Mouse (Mus musculus): ENCODE results near the gene Prkg1. TPM values are rescaled to one million over a fixed set of nuclear protein-coding genes. Genes with fewer than 3 reads are reported as not detected.

Gene Prkg1
- total RNA-seq, 1 experiment from 2014 or later = 21.6 TPM

DNA sequence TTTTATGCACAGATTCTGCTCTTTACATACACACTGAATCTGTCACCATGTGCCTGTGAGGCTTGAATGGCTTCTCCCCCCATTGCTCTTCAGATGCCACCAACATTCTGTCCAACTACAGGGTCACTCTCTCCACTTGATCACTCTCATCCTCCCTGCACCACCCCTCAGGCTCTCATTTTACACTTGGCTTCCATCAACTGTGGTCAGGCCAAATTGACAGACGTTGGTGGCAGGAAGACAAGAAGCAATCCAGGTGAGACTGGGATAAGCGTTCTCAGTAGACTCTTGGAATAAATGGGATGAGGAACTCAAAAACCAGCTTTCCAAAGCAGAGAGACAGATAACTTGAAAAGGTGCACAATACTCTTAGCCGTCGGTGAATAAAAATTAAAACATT, 786.7 kb downstream of the Prkg1 start:
- no peak for ATAC-seq (replicated peaks in 1 of 2; ENCODE audit: insufficient read depth in 1 of 2, low FRiP score in 2 of 2, low TSS enrichment in 1 of 2, low read depth in 1 of 2, poor library complexity in 2 of 2, severe bottlenecking in 2 of 2)

DNA sequence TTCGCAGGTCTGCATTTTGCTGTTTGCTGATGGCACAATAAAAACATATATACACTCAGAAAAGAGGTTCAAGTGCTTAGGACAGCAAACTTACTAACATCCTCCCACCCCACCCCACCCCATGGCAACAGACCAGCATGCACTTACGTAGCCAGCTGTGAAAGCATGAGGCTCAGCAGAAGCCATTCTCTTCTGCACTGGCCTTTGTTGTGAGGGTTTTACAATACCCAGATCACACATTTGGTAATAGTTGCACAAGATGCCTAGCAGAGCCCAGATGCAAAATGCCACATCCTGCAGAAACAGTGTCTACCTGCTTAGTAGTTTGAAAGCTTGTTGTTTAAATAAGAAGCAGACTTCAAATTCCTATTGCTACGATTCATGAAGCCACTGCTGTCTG, 814.2 kb downstream of the Prkg1 start:
- no peak; a peak in 1 of 4 replicates for ATAC-seq (replicated peaks in 1 of 2; ENCODE audit: insufficient read depth in 1 of 2, low FRiP score in 2 of 2, low TSS enrichment in 1 of 2, low read depth in 1 of 2, poor library complexity in 2 of 2, severe bottlenecking in 2 of 2)

DNA sequence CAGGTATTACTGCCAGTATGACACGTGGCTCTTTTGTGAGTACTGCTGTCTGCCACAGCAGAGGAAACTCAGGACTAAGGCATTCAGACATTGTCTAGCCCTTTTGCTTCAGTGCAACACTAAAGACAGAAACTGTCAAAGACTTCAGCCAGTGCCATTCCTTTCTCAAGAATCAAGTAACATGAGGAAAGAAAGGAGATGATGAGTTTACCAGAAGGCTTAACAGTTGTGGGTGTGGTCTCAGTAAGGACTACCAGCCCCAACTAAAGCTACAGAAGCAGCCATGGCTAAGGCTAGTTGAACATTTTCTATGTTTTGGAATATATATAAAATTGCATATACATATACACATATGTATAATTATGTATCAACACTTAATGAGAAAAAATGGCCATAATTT, 816.6 kb downstream of the Prkg1 start:
- ATAC-seq (replicated peaks in 1 of 2; ENCODE audit: insufficient read depth in 1 of 2, low FRiP score in 2 of 2, low TSS enrichment in 1 of 2, low read depth in 1 of 2, poor library complexity in 2 of 2, severe bottlenecking in 2 of 2) = no peak

DNA sequence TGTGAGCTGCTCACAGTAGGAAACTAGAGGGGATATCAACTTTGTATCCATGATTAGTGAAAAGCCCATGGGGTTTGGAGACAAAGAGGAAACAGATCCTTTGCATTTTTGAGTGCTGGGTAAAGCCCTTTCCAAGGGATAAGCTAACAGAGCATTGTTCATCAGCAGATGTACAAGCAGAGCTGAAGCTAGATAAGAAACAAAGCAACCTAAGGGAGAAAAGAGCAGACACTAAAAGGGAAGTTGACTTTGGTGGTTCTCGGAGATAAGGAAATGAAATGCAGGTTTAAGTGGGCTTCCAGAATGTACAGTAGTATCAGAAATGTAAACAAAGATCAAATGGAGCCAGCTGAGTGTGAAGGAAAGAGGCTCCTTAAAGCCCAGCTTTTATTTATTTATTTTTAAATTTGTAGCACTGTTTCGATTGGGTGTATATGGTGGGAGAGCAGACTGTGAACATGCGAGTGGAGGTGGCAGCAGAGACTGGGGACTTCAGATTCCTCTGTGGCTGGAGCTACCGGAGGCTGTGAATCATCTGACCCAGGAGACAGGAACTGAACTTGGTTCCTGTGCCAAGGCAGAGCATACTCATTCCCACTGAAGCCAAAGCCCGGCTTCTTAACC, 822.4 kb downstream of the Prkg1 start:
- ATAC-seq (replicated peaks in 1 of 2; ENCODE audit: insufficient read depth in 1 of 2, low FRiP score in 2 of 2, low TSS enrichment in 1 of 2, low read depth in 1 of 2, poor library complexity in 2 of 2, severe bottlenecking in 2 of 2) = peak; percentile 60 to 71

DNA sequence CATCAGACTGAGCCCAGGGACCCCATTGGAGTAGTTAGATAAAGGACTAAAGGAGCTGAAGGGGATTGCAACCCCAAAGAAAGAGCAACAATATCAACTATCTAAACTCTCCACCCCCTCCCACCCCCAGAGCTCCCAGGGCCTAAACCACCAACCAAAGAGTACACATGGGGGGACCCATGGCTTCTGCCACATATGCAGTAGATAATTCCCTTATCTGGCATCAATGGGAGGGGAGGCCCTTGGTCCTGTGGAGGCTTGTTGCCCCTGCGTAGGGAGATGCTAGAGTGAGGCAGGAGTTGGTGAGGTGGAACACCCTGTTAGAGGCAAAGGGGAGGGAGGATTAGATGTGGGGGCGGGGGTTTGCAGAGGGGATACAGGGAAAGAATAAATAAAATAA, 826.8 kb downstream of the Prkg1 start:
- ATAC-seq (replicated peaks in 1 of 2; ENCODE audit: insufficient read depth in 1 of 2, low FRiP score in 2 of 2, low TSS enrichment in 1 of 2, low read depth in 1 of 2, poor library complexity in 2 of 2, severe bottlenecking in 2 of 2) = no peak

DNA sequence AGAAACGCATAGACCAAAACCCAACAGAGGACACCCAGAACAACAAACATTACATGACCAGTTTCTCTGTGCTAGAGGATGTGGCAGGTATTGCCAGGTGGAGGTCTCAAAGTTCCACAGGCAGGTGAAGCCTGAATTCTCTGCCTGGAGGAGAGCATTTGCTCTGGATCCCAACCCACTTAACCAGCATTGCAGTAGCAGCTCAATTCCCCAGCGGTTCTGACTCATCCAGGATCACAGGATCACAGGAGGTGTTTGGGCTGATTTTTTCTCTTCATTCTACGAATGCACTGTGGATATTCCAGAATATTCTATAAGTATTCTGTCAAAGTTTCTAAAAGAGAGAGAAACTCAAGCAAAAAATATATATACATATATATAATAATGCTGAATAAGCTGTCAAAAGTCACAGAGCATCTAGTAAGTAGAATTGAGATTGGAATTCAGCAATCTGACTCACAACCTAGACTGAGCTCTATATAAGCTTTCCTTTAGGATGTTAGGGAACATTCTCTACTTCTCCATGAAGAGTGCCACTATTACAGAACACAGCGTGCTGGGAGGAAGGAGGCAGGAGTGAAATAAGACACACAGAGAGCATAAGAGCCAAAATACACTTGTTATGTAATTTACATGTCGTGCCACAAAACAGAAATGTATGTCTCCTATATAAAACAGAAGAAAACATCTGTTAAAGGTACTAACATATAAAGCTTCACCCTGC, 833.2 kb downstream of the Prkg1 start:
- ATAC-seq (replicated peaks in 1 of 2; ENCODE audit: insufficient read depth in 1 of 2, low FRiP score in 2 of 2, low TSS enrichment in 1 of 2, low read depth in 1 of 2, poor library complexity in 2 of 2, severe bottlenecking in 2 of 2) = no peak

DNA sequence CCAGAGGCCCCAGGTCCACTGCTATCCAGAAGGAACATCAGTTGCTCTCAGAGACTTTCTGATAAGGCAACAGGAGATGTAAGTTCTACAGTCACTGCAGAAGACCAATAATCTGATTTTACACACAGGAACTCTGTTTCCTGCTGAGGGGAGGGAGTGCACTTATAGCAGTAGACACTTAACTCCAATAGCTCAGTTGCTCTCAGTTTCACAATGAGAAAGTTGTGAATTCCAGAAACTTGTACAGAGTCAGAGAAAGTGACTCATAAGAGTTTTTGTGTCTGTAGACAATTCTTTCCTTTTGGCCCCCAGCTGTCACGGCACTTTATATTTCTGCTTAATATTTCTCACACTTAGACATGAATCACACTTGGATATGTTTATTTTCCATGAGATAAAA, 840.8 kb downstream of the Prkg1 start:
- no peak for ATAC-seq (replicated peaks in 1 of 2; ENCODE audit: insufficient read depth in 1 of 2, low FRiP score in 2 of 2, low TSS enrichment in 1 of 2, low read depth in 1 of 2, poor library complexity in 2 of 2, severe bottlenecking in 2 of 2)

DNA sequence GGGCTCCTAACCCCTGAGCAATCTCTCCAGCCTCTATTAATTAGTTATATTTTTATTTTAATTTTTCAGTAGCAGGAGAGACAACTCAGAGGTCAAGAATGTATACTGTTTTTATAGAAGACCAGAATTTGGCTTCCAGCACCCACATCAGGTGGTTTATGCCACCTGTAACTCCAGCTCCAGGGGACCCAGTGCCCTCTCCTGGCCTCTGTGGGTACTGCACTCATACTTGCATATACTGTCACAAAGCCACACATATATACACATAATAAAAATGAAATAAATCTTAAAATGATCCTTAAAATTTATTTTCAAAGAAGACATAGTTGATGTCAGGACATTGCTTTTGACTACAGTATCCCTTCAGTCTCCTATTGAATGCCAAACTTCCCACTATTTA, 862.5 kb downstream of the Prkg1 start:
- ATAC-seq (replicated peaks in 1 of 2; ENCODE audit: insufficient read depth in 1 of 2, low FRiP score in 2 of 2, low TSS enrichment in 1 of 2, low read depth in 1 of 2, poor library complexity in 2 of 2, severe bottlenecking in 2 of 2) = no peak

DNA sequence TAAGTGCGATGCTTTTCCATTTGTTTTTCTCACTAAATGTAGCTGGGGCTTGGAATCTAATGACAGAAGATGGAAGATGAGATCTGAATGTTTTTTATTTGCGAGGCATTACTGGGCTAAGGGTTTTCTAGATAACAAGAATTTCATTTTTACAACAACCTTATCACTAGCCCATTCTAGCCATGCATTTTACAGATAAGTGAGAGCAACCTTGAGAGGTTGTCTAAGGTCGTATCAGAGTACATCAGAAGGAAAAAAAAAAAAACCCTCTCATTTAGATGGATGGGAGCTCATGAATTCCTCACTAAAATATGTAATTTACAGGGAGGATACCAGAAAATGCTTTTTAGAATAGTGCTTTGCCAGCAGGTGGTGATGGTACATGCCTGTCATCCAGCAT, 863.8 kb downstream of the Prkg1 start:
- ATAC-seq (replicated peaks in 1 of 2; ENCODE audit: insufficient read depth in 1 of 2, low FRiP score in 2 of 2, low TSS enrichment in 1 of 2, low read depth in 1 of 2, poor library complexity in 2 of 2, severe bottlenecking in 2 of 2) = no peak

DNA sequence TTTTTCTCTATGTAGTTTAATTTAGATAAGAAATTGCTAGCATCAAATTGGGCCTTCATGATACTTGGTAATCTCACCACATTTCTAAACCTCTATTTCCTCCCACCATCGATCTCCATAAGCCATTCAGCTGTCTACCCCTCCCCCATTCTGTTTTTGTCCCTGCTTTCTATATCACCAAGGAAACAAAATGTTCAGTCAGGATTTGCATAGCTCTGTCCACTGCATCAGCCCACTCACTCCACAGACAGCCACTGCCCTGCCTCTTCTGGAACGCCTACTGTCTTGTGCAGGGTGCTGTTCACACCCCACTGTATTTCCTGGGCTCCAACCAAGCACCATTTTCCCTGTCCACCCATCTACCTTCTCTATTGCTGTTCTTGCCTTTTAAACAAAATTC, 874.5 kb downstream of the Prkg1 start:
- no peak for ATAC-seq (replicated peaks in 1 of 2; ENCODE audit: insufficient read depth in 1 of 2, low FRiP score in 2 of 2, low TSS enrichment in 1 of 2, low read depth in 1 of 2, poor library complexity in 2 of 2, severe bottlenecking in 2 of 2)

DNA sequence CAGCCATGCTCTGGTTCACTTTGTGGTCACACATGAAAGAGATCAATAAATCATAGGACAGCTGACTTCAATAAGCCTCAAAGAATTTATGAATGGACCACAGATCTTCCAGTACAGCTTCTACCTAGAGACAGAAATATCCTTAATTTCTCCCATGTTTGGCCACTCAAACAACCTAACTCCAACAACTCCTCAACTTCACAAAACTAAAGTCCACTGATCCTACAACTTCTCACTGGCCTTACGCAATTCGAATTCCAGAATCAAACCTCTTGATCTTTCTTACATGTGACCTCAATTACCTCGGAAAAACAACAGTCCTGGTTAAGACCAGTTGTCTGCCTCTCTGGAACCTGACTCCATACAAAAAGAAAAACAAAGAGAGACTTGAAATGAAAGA, 875.0 kb downstream of the Prkg1 start:
- ATAC-seq (replicated peaks in 1 of 2; ENCODE audit: insufficient read depth in 1 of 2, low FRiP score in 2 of 2, low TSS enrichment in 1 of 2, low read depth in 1 of 2, poor library complexity in 2 of 2, severe bottlenecking in 2 of 2) = no peak

DNA sequence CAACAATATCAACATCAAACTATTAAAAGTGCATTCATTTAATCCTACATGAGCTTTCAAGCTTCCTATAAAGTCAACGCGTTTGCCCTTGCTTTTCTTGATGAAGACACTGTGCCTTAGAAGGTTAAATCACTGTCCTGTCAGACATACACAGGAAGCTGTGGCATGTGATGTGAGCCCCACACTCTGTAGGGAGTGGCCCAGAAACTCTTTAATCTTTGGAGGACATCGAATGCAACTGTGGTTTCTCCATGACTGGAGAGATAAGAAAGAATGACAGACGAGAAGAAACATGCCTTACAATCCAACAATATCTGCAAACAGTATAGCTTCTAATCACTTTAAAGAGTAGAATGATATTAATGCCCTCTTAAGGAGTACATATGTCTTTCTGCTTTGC, 903.4 kb downstream of the Prkg1 start:
- no peak for ATAC-seq (replicated peaks in 1 of 2; ENCODE audit: insufficient read depth in 1 of 2, low FRiP score in 2 of 2, low TSS enrichment in 1 of 2, low read depth in 1 of 2, poor library complexity in 2 of 2, severe bottlenecking in 2 of 2)

DNA sequence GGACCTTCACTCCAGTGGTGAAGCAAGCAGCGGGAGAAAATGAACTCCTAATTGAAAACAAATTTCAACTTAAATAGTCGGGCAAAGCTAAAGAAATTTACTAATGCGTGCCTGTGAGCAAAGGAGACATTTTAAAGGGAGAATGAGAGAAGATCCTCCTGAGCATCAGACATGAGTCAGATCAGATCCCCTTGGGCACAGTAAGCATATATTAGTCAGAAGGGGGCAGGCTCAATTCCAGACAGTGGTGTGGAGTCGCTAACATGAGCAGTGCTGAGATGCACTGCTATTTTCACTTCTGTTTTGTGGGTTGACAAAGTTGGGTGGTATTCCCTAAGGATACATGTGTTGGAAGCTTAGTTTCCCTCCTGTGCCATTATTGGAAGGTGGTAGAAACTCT, 913.8 kb downstream of the Prkg1 start:
- ATAC-seq (replicated peaks in 1 of 2; ENCODE audit: insufficient read depth in 1 of 2, low FRiP score in 2 of 2, low TSS enrichment in 1 of 2, low read depth in 1 of 2, poor library complexity in 2 of 2, severe bottlenecking in 2 of 2) = no peak

DNA sequence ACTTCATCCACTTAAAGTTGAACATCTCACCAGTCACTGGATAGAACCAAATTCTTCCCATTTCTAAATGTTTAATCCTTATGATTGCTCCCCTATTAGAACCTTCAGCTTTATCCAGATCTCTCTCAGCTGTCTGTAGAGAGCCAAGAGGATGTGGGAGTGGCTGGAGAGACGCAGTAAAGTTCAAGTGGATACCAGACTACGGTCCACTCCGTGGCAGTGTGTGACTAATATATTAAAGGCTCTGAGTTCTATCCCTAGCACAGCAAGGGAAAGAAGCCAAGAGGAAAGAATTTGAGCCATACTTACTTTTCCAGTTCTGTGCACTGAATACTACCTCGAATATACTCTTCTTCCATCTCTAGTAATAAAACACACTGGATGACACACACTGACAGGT, 919.9 kb downstream of the Prkg1 start:
- ATAC-seq (replicated peaks in 1 of 2; ENCODE audit: insufficient read depth in 1 of 2, low FRiP score in 2 of 2, low TSS enrichment in 1 of 2, low read depth in 1 of 2, poor library complexity in 2 of 2, severe bottlenecking in 2 of 2) = no peak

DNA sequence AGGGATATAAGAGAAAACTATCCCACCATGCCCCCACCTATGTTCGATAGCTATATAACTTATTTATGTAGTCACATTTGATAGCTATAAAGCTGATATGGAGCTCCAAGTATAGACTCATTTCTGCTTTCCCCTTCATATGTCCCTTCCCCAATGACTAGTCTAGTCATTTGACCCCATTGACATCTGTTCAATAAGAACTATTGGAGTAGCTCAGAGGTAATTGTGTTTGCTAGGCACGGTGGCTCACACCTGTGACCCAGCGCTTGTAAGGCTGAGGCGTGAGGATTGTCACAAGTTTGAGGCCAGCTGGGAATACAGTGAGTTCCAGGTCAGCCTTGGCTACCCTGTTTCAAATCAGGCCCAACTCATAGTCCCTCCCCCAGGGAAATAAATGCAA, 921.2 kb downstream of the Prkg1 start:
- ATAC-seq (replicated peaks in 1 of 2; ENCODE audit: insufficient read depth in 1 of 2, low FRiP score in 2 of 2, low TSS enrichment in 1 of 2, low read depth in 1 of 2, poor library complexity in 2 of 2, severe bottlenecking in 2 of 2) = no peak

DNA sequence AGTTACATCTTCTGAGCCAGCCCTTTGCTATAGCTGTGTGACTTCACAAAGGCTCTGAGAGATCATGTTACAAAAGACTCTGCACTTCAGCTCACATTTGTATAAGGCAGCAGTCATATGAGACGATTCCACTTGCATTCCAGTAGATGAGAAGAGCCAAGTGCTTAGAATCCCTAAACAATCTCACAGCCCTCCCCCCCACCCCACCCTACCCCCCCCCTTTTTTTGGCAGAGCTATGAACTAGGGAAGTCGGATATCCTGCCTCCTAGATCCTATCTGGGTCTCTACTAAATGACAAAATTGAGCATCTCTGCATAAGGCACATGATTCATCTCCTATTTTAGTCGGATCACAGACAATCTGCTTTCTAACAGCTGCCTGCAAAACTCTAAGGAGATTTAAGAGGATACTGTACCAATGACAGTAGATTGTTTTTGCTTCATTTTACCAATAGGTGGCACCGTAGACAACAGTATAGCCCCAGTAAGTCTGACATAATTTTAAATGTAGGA, 921.7 kb downstream of the Prkg1 start:
- no peak for ATAC-seq (replicated peaks in 1 of 2; ENCODE audit: insufficient read depth in 1 of 2, low FRiP score in 2 of 2, low TSS enrichment in 1 of 2, low read depth in 1 of 2, poor library complexity in 2 of 2, severe bottlenecking in 2 of 2)

DNA sequence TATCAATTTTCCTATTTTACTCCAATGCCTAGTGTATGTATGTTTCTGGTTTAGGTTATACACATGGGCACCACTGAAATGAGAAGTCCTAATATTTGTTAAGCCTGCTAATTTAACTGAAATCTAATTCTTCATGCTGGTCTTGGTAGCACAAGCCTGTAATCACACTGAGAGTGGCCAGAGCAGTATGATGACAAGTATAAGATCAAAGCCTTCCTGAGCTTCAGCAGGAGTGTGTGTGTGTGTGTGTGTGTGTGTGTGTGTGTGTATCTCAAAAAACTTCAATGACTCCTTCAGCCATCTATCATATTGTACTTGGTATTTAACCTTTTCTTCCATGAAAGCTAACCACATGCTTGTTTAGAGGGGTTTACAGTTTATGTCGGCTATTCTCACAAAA, 922.2 kb downstream of the Prkg1 start:
- ATAC-seq (replicated peaks in 1 of 2; ENCODE audit: insufficient read depth in 1 of 2, low FRiP score in 2 of 2, low TSS enrichment in 1 of 2, low read depth in 1 of 2, poor library complexity in 2 of 2, severe bottlenecking in 2 of 2) = no peak

DNA sequence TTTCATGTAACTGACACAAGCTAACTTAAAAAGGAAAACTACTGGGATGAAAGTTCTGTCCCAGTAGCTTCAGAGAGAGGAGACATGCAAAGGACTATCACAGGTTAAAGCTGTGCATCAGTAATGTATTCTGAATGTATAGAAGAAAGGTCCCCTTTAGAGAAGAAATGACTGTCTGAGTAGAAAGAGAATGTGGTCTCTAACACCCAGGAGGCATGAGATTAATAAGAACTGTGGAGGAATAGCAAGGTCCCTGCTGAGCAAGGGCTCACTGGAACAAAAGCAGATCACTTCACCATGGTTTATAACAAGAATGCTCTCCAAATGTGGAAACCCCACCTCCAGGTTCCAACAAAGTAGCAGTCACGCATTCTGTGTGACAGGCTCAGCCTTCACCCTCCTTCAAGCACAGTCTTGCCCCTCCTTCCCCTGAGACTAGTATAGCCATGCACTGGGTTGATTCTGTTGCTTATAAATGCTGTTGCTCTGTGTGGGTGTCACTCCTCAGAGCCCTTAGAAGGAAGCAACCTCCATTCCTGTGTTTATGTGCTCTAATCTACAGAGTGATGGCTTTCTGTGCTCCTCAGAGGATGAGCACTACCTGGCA, 931.7 kb downstream of the Prkg1 start:
- ATAC-seq (replicated peaks in 1 of 2; ENCODE audit: insufficient read depth in 1 of 2, low FRiP score in 2 of 2, low TSS enrichment in 1 of 2, low read depth in 1 of 2, poor library complexity in 2 of 2, severe bottlenecking in 2 of 2) = no peak
